Mouse (Mus musculus): ENCODE results near the gene Pkp1. TPM values are rescaled to one million over a fixed set of nuclear protein-coding genes. Genes with fewer than 3 reads are reported as not detected.

Gene Pkp1
- polyA plus RNA-seq, 1 experiment from 2014 or later, result 0.12 TPM

DNA sequence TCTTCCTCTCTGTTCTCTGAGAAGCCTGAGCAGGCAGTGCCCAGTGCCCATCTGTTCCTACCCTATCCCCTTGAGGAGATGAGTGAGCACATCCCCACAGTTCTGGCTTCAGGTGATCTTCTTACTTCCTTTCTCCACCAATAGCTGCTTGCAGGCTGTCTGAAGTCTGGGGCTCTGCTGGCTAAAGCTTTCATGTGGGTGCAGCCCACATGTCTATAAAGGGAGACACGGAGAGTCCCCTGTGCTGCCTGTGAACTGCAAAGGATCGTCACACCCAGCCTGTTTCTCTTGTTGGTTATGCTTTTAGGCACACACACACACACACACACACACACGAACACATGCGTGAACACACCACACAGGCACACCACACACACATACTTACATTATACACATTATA lies 46.0 kb downstream of the Pkp1 start:
- Histone ChIP-seq H3K27me3 (replicated peaks) (peaks cover 14% of the 10 kb centered on the region), H3K36me3 (no peaks in the 10 kb centered on the region), H3K4me1 (no peaks in the 10 kb centered on the region), H3K27ac (replicated peaks) (no peak overlapping the region), H3K4me3 (no peak overlapping the region), H3K9me3 (no peaks in the 10 kb centered on the region), H3K4me2 (no peak overlapping the region), H3K9ac (no peak overlapping the region)
- ATAC-seq (ENCODE audit: extremely low read depth, insufficient number of reproducible peaks, low FRiP score, low TSS enrichment), result no peak
- 70% methylated on average over 4 of the region's 4 CpGs for whole genome bisulfite sequencing

DNA sequence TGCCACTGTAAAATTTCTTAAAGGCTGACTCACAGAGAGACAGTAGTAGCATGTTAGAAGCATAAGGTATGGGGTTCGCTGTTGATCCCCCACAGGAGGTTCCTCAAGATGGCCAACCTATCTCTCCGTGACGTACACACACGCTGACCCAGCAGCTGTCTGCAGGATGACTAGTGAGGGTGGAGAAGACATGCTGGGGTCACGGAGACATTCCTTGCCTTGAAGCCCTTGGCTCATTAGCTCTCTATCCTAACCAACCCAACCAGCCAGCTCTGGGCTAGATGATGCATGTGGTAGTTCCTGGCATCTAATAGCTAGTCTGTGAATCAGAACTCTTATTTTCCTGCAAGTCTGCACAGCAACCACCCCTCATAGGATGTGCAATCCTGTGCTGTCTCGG lies 50.4 kb downstream of the Pkp1 start:
- peaks cover 4% of the 10 kb centered on the region for H3K4me1 ChIP-seq
- no peak overlapping the region for H3K9ac ChIP-seq
- peaks cover 34% of the 10 kb centered on the region for H3K27me3 ChIP-seq (replicated peaks)
- H3K4me3 ChIP-seq, result no peak overlapping the region
- no peak overlapping the region for H3K4me2 ChIP-seq
- 82% methylated on average over 6 of the region's 6 CpGs for WGBS
- ATAC-seq (ENCODE audit: extremely low read depth, insufficient number of reproducible peaks, low FRiP score, low TSS enrichment), result no peak
- H3K9me3 ChIP-seq, result no peaks in the 10 kb centered on the region
- H3K27ac ChIP-seq (replicated peaks), result no peak overlapping the region
- H3K36me3 ChIP-seq, result no peaks in the 10 kb centered on the region

DNA sequence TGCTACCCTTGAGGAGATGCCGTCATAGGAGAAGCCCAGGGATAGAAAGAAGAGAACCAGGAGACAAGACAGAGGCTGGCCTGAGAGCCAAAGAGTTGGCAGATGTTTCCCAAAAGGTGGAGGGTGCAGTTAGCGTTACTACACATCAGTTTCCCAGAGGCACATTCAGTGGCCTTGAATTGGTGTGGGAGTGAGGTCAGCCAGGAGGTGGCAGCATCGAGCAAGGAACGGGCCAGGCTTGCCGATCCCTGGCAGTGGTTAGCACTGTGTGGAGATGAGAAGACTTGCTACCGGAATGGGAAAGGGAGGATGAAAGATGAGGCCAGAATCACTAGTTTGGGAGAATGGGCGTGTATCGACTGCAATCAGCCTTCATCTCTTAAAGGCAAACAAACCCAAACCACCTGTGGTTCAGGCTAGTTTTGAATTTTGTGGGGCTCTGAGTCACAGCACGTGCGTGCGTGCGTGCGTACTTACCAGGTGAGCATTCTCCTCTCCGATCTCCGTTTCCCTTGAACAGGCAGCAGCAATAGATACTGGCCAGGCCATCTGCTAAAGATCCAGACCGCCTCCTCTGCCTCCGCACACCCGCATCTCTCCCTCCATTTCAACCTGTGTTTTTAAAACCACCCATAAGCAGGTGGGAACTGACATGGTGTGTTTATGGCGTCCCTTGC lies 53.4 kb downstream of the Pkp1 start:
- ATAC-seq (ENCODE audit: extremely low read depth, insufficient number of reproducible peaks, low FRiP score, low TSS enrichment), result no peak
- no peak overlapping the region for H3K4me2 ChIP-seq
- 47% methylated on average over 19 of the region's 19 CpGs for WGBS
- no peaks in the 10 kb centered on the region for H3K9me3 ChIP-seq
- H3K36me3 ChIP-seq, result no peaks in the 10 kb centered on the region
- no peak overlapping the region for H3K27ac ChIP-seq (replicated peaks)
- no peak overlapping the region for H3K4me3 ChIP-seq
- H3K4me1 ChIP-seq, result peaks cover 31% of the 10 kb centered on the region
- no peak overlapping the region for H3K9ac ChIP-seq
- H3K27me3 ChIP-seq (replicated peaks), result peaks cover 31% of the 10 kb centered on the region

DNA sequence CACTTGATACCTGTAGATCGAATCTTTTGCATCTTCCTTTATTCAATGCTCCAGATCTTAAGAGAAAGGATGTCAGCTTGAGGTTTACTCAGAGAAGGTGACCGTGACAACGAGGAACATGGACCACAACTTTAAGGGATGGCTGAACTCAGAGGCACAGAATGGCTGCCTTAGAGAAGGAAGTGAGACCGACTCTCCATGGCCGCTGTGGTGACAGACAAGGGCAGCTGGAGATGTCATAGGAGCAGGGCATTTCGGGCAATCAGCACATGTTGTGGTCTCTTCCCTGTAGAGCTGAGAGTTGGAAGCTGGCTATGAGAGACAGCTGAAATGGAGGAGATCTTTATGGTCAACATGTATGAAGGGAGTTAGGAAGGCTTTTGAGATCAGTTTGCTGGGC lies 54.2 kb downstream of the Pkp1 start:
- peaks cover 31% of the 10 kb centered on the region for H3K27me3 ChIP-seq (replicated peaks)
- no peak overlapping the region for H3K4me2 ChIP-seq
- ATAC-seq (ENCODE audit: extremely low read depth, insufficient number of reproducible peaks, low FRiP score, low TSS enrichment), result no peak
- 71% methylated on average over 6 of the region's 6 CpGs for WGBS
- no peaks in the 10 kb centered on the region for H3K9me3 ChIP-seq
- H3K36me3 ChIP-seq, result no peaks in the 10 kb centered on the region
- no peak overlapping the region for H3K4me3 ChIP-seq
- H3K4me1 ChIP-seq, result peaks cover 31% of the 10 kb centered on the region
- no peak overlapping the region for H3K27ac ChIP-seq (replicated peaks)
- no peak overlapping the region for H3K9ac ChIP-seq

DNA sequence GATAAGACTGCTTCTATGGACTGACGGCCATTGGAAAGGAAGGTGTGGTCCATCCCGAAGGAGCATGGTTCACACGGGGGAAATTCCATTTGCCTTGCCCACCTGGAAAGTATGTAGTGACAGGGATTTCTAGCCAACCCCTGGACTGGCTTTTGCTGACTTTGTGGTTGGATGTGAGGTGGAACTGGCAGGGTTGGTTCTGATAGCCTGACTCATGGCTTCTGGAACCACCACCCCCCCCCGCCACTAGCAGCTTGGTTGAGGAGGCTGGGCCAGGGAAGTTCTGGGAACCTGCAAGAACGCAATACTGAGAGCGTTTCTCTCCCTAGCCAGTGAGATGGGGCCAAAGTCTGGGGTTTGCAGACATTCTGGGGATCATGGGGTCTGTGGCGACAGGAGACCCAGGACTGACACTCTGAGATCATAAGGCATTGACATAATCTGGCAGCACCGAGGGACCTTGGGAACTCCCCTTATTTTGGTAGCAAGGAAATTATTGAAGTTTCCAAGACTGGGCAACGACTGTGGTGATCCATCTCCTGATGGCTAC lies 55.1 kb downstream of the Pkp1 start:
- no peak overlapping the region for H3K4me3 ChIP-seq
- H3K9me3 ChIP-seq, result no peaks in the 10 kb centered on the region
- H3K9ac ChIP-seq, result no peak overlapping the region
- no peaks in the 10 kb centered on the region for H3K36me3 ChIP-seq
- peaks cover 31% of the 10 kb centered on the region for H3K4me1 ChIP-seq
- 68% methylated on average over 9 of the region's 9 CpGs for WGBS
- ATAC-seq (ENCODE audit: extremely low read depth, insufficient number of reproducible peaks, low FRiP score, low TSS enrichment), result no peak
- no peak overlapping the region for H3K4me2 ChIP-seq
- H3K27ac ChIP-seq (replicated peaks), result no peak overlapping the region
- peaks cover 31% of the 10 kb centered on the region for H3K27me3 ChIP-seq (replicated peaks)

GRCm38 (mm10) chr1:135862561-135862960 lies 56.4 kb downstream of the Pkp1 start:
- Histone ChIP-seq H3K36me3 (no peaks in the 10 kb centered on the region), H3K9ac (no peak overlapping the region), H3K27ac (replicated peaks) (peak overlapping the region; percentile 80), H3K4me2 (no peak overlapping the region), H3K4me3 (no peak overlapping the region), H3K4me1 (peaks cover 31% of the 10 kb centered on the region), H3K27me3 (replicated peaks) (peaks cover 31% of the 10 kb centered on the region), H3K9me3 (no peaks in the 10 kb centered on the region)
- 76% methylated on average over 5 of the region's 5 CpGs for WGBS
- ATAC-seq (ENCODE audit: extremely low read depth, insufficient number of reproducible peaks, low FRiP score, low TSS enrichment), result no peak

GRCm38 (mm10) chr1:135861980-135862552 lies 56.9 kb downstream of the Pkp1 start:
- no peak overlapping the region; the same call in 1 of the 2 replicates for H3K4me2 ChIP-seq
- no peak overlapping the region for H3K9ac ChIP-seq
- H3K4me1 ChIP-seq, result peaks cover 35% of the 10 kb centered on the region
- WGBS, result 29% methylated on average over 9 of the region's 9 CpGs
- peak overlapping the region; percentile 80 for H3K27ac ChIP-seq (replicated peaks)
- no peaks in the 10 kb centered on the region for H3K9me3 ChIP-seq
- H3K36me3 ChIP-seq, result no peaks in the 10 kb centered on the region
- no peak overlapping the region for H3K4me3 ChIP-seq
- ATAC-seq (ENCODE audit: extremely low read depth, insufficient number of reproducible peaks, low FRiP score, low TSS enrichment), result peak; percentile 43; the same call in 1 of the 2 replicates
- H3K27me3 ChIP-seq (replicated peaks), result peaks cover 28% of the 10 kb centered on the region

GRCm38 (mm10) chr1:135861091-135861490 lies 57.9 kb downstream of the Pkp1 start:
- Histone ChIP-seq H3K36me3 (no peaks in the 10 kb centered on the region), H3K4me3 (no peak overlapping the region), H3K4me1 (peaks cover 36% of the 10 kb centered on the region), H3K4me2 (no peak overlapping the region), H3K27ac (replicated peaks) (peak overlapping the region; percentile 80), H3K9ac (no peak overlapping the region), H3K9me3 (no peaks in the 10 kb centered on the region), H3K27me3 (replicated peaks) (peaks cover 19% of the 10 kb centered on the region)
- no peak for ATAC-seq (ENCODE audit: extremely low read depth, insufficient number of reproducible peaks, low FRiP score, low TSS enrichment)
- WGBS, result 68% methylated on average over 5 of the region's 5 CpGs

- Histone ChIP-seq H3K4me1 (peaks cover 46% of the 10 kb centered on the region), H3K4me2 (no peak overlapping the region), H3K27me3 (replicated peaks) (no peaks in the 10 kb centered on the region), H3K36me3 (0 out of 2 replicates have a peak, but pooled peaks cover 2% of the 10 kb centered on the region), H3K4me3 (no peak overlapping the region), H3K27ac (replicated peaks) (no peak overlapping the region), H3K9ac (no peak overlapping the region), H3K9me3 (no peaks in the 10 kb centered on the region)
- ATAC-seq (ENCODE audit: extremely low read depth, insufficient number of reproducible peaks, low FRiP score, low TSS enrichment), result no peak
- 88% methylated on average over 7 of the region's 7 CpGs for WGBS
Observed at GRCm38 (mm10) chr1:135858533-135858932, 60.5 kb downstream of the Pkp1 start.

DNA sequence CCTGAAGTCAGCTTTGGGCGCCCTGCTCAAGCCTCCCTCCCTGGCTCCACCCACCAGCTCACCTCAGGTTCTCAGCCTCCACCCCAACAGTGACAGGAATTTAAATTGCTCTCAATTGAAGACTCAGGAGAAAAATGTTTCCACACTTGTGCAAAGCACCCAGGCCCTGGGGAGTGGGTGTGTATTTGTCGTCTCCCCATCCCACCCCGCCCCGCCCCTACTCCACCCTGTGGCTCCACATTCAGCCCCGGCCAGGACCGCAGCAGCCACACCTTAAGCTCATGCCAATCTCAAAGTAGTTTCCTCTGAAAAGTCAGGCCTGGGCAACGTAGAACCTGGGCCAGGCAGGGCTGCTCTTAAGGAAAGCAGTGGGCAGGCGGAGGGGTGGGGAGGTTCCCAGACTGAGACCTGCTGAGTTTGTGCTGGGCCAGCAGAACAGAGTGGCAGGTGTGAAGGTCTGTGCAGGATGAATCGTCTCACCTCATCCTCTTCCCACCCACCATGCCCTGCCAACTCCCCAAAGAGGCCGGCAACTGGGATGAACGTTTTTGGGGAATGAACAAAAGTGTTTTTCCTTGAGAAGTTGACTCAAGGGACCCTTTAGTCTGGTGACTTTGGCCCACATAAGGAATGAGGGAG lies 61.8 kb downstream of the Pkp1 start:
- H3K9me3 ChIP-seq, result no peaks in the 10 kb centered on the region
- H3K27ac ChIP-seq (replicated peaks), result no peak overlapping the region
- no peak for ATAC-seq (ENCODE audit: extremely low read depth, insufficient number of reproducible peaks, low FRiP score, low TSS enrichment)
- H3K4me1 ChIP-seq, result peaks cover 46% of the 10 kb centered on the region
- H3K36me3 ChIP-seq, result peaks cover 12% of the 10 kb centered on the region
- 55% methylated on average over 11 of the region's 11 CpGs for WGBS
- H3K27me3 ChIP-seq (replicated peaks), result no peaks in the 10 kb centered on the region
- no peak overlapping the region for H3K4me3 ChIP-seq
- H3K9ac ChIP-seq, result no peak overlapping the region
- no peak overlapping the region for H3K4me2 ChIP-seq

- Histone ChIP-seq H3K4me1 (peaks cover 46% of the 10 kb centered on the region), H3K4me2 (no peak overlapping the region), H3K36me3 (peaks cover 24% of the 10 kb centered on the region), H3K27ac (replicated peaks) (0 out of 2 replicates have a peak overlapping the region, but pooled peaks have one; percentile 24), H3K9me3 (no peaks in the 10 kb centered on the region), H3K27me3 (replicated peaks) (no peaks in the 10 kb centered on the region), H3K9ac (no peak overlapping the region), H3K4me3 (no peak overlapping the region)
- ATAC-seq (ENCODE audit: extremely low read depth, insufficient number of reproducible peaks, low FRiP score, low TSS enrichment), result no peak
- 47% methylated on average over 4 of the region's 4 CpGs for WGBS
Observed at GRCm38 (mm10) chr1:135856070-135856469, 62.9 kb downstream of the Pkp1 start.
